Mouse (Mus musculus) liver, embryonic 14.5 days (tissue): ENCODE data around the gene Kcnmb2. TPM values are rescaled to one million over a fixed set of nuclear protein-coding genes. Genes with fewer than 3 reads are reported as not detected.

Experiments used
- ATAC-seq: fragments of 200-750 bp; cut with Nextera tagmentation; 2 replicates; pipeline ENCODE4 v1.8.0; 2017; ENCODE audit warnings: moderate number of reproducible peaks, mild to moderate bottlenecking, moderate library complexity; ENCODE audit not compliant: insufficient read depth
- DNase-seq, 3 experiments: peaks; one replicate each; pipeline ENCODE4 v3.0.0-alpha.2; 2012 to 2013; ENCODE audit warnings: low read depth in 3 of 3, low spot score in 3 of 3
- H3K27ac ChIP-seq: fragments of 300-500 bp; sonication (generic); 2 replicates; pipeline ENCODE4 v1.5.1; 2014; ENCODE audit warnings: moderate library complexity, mild to moderate bottlenecking, control low read depth, inconsistent platforms
- H3K27me3 ChIP-seq: fragments of 300-500 bp; sonication (generic); 2 replicates; pipeline ENCODE4 v1.6.1; 2014; ENCODE audit warnings: mild to moderate bottlenecking, low read length, moderate library complexity; ENCODE audit not compliant: control insufficient read depth, insufficient read depth
- H3K36me3 ChIP-seq: fragments of 300-500 bp; sonication (generic); replicated peaks from 2 replicates; pipeline ENCODE4 v1.6.1; 2014; ENCODE audit warnings: low read depth; ENCODE audit not compliant: control insufficient read depth, insufficient read depth
- H3K4me1 ChIP-seq, 2 experiments: fragments of 200-500 bp in 1 of 2; fragments of 300-500 bp in 1 of 2; sonication (generic) in 1 of 2; replicated peaks; 2 replicates each; pipeline ENCODE4 v1.6.1; 2012 to 2014; ENCODE audit warnings: antibody characterized with exemption in 1 of 2, inconsistent platforms in 1 of 2, low read length in 1 of 2; ENCODE audit not compliant: control insufficient read depth in 2 of 2, insufficient read depth in 2 of 2
- H3K4me2 ChIP-seq: fragments of 300-500 bp; sonication (generic); 2 replicates; pipeline ENCODE4 v1.6.1; 2014; ENCODE audit warnings: low read depth, mild to moderate bottlenecking, control low read depth, moderate library complexity
- H3K4me3 ChIP-seq, 2 experiments: fragments of 200-500 bp in 1 of 2; fragments of 300-500 bp in 1 of 2; sonication (generic) in 1 of 2; 2 replicates each; pipeline ENCODE4 v1.5.1; 2012 to 2014; ENCODE audit warnings: low read depth in 2 of 2, low read length in 2 of 2, mild to moderate bottlenecking in 2 of 2, control low read depth in 1 of 2, inconsistent platforms in 1 of 2, moderate library complexity in 1 of 2; ENCODE audit not compliant: insufficient read depth in 1 of 2
- H3K9ac ChIP-seq: fragments of 300-500 bp; sonication (generic); replicated peaks from 2 replicates; pipeline ENCODE4 v1.6.1; 2014; ENCODE audit warnings: mild to moderate bottlenecking, control low read depth, moderate library complexity
- H3K9me3 ChIP-seq: fragments of 300-500 bp; sonication (generic); 2 replicates; pipeline ENCODE4 v1.6.1; 2016; ENCODE audit warnings: low read length, mixed read lengths; ENCODE audit not compliant: control insufficient read depth
- CTCF ChIP-seq: IDR thresholded peaks from 2 replicates; pipeline ENCODE4 v1.5.1; 2016; ENCODE audit warnings: antibody characterized with exemption, low read depth, control low read depth
- EP300 ChIP-seq: IDR thresholded peaks from 2 replicates; pipeline ENCODE4 v1.6.1; 2016; ENCODE audit warnings: antibody characterized with exemption, low read depth
- WGBS: fragments of 180-500 bp; shearing (Covaris S2); extraction: QIAGEN DNeasy Blood & Tissue Kit; methylation state at CpG from one replicate; pipeline ENCODE4 v1.1.7; 2014; ENCODE audit not compliant: insufficient replicate concordance; 5-methylcytosine and 5-hydroxymethylcytosine counted together
- polyA plus RNA-seq, 2 experiments: library from polyadenylated mRNA; depleted of rRNA in 1 of 2; stranded (reverse) in 1 of 2; unstranded in 1 of 2; fragments of >200 nt; fragmentation: Nextera tagmentation in 1 of 2; extraction: Ambion mirVana in 1 of 2; gene quantifications; 2 replicates each; pipeline versions ENCODE4 v1.2.1 to v1.2.3; 2012 to 2014

Gene Kcnmb2
- polyA plus RNA-seq, 2 experiments: 0.07 to 0.32 TPM

- Histone ChIP-seq H3K4me1 (no peaks in the 10 kb centered on the region), H3K4me2 (no peak overlapping the region), H3K27me3 (no peaks in the 10 kb centered on the region), H3K9ac (no peak overlapping the region), H3K4me3 (no peak overlapping the region), H3K9me3 (no peaks in the 10 kb centered on the region), H3K27ac (no peak overlapping the region), H3K36me3 (no peaks in the 10 kb centered on the region)
- DNase-seq (no peak), ATAC-seq (no peak)
- TF ChIP-seq EP300: no peak
- no peak for TF ChIP-seq CTCF
- 56% methylated on average over 5 of the region's 5 CpGs for WGBS
Observed at GRCm38 (mm10) chr3:32189956-32190355, 287.6 kb downstream of the Kcnmb2 start.

GRCm38 (mm10) chr3:32194014-32194413, 291.7 kb downstream of the Kcnmb2 start:
- 66% methylated on average over 5 of the region's 5 CpGs for WGBS
- Histone ChIP-seq H3K27ac (no peak overlapping the region), H3K36me3 (no peaks in the 10 kb centered on the region), H3K4me1 (no peaks in the 10 kb centered on the region), H3K9me3 (no peaks in the 10 kb centered on the region), H3K4me3 (no peak overlapping the region), H3K27me3 (no peaks in the 10 kb centered on the region), H3K9ac (no peak overlapping the region), H3K4me2 (no peak overlapping the region)
- DNase-seq (no peak), ATAC-seq (no peak)
- TF ChIP-seq CTCF: no peak
- TF ChIP-seq EP300: no peak

- WGBS: 33% methylated on average over 2 of the region's 2 CpGs
- Histone ChIP-seq H3K27me3 (no peaks in the 10 kb centered on the region), H3K9me3 (no peaks in the 10 kb centered on the region), H3K4me2 (no peak overlapping the region), H3K4me3 (no peak overlapping the region), H3K27ac (no peak overlapping the region), H3K4me1 (no peaks in the 10 kb centered on the region), H3K9ac (no peak overlapping the region), H3K36me3 (no peaks in the 10 kb centered on the region)
- DNase-seq (no peak), ATAC-seq (no peak)
- TF ChIP-seq CTCF: no peak
- no peak for TF ChIP-seq EP300
Observed at GRCm38 (mm10) chr3:32226755-32227154, 324.4 kb downstream of the Kcnmb2 start.

GRCm38 (mm10) chr3:32236766-32237165, 334.5 kb downstream of the Kcnmb2 start:
- Histone ChIP-seq H3K27me3 (no peaks in the 10 kb centered on the region), H3K4me2 (no peak overlapping the region), H3K4me1 (no peaks in the 10 kb centered on the region), H3K9me3 (no peaks in the 10 kb centered on the region), H3K36me3 (no peaks in the 10 kb centered on the region), H3K27ac (no peak overlapping the region), H3K4me3 (no peak overlapping the region), H3K9ac (no peak overlapping the region)
- 62% methylated on average over 5 of the region's 5 CpGs for WGBS
- no peak for ATAC-seq
- TF ChIP-seq EP300 (no peak), CTCF (no peak)
- DNase-seq: no peak
